Mouse (Mus musculus) stomach, postnatal 0 days (tissue): Measurements from ENCODE around the gene Crtc3.

Experiments
- CTCF ChIP-seq: IDR thresholded peaks from 2 replicates; pipeline ENCODE4 v1.5.1; 2016; ENCODE audit warnings: antibody characterized with exemption, low read depth, mild to moderate bottlenecking, moderate library complexity
- EP300 ChIP-seq: optimal IDR thresholded peaks from 2 replicates; pipeline ENCODE3; 2016; ENCODE audit warnings: antibody characterized with exemption

- TF ChIP-seq CTCF: no peak
- no peak for TF ChIP-seq EP300
Observed at GRCm38 (mm10) chr7:80732986-80733385, 44.3 kb upstream of the Crtc3 start.
